Mouse (Mus musculus) stomach, embryonic 16.5 days (tissue): ENCODE measurements around the gene Gps2. TPM values are rescaled to one million over a fixed set of nuclear protein-coding genes. Genes with fewer than 3 reads are reported as not detected.

Experiments used
- ATAC-seq: fragments of 200-750 bp; cut with Nextera tagmentation; 2 replicates; pipeline ENCODE4 v1.8.0; 2017; ENCODE audit warnings: moderate number of reproducible peaks, moderate TSS enrichment; ENCODE audit not compliant: insufficient read depth, low FRiP score
- H3K27ac ChIP-seq: fragments of 300-500 bp; sonication (generic); 2 replicates; pipeline ENCODE4 v1.5.1; 2014; ENCODE audit warnings: low read length
- H3K27me3 ChIP-seq: fragments of 300-500 bp; sonication (generic); 2 replicates; pipeline ENCODE4 v1.6.1; 2014; ENCODE audit warnings: low read length, control low read depth, mixed read lengths; ENCODE audit not compliant: control insufficient read depth, insufficient read depth
- H3K36me3 ChIP-seq: fragments of 300-500 bp; sonication (generic); 2 replicates; pipeline ENCODE4 v1.6.1; 2014; ENCODE audit warnings: low read length; ENCODE audit not compliant: control insufficient read depth, insufficient read depth
- H3K4me1 ChIP-seq: fragments of 300-500 bp; sonication (generic); 2 replicates; pipeline ENCODE4 v1.6.1; 2014; ENCODE audit warnings: low read length, control low read depth, mixed read lengths; ENCODE audit not compliant: control insufficient read depth, insufficient read depth
- H3K4me2 ChIP-seq: fragments of 300-500 bp; sonication (generic); 2 replicates; pipeline ENCODE4 v1.6.1; 2014; ENCODE audit warnings: low read depth, low read length, mixed read lengths
- H3K4me3 ChIP-seq: fragments of 300-500 bp; sonication (generic); replicated peaks from 2 replicates; pipeline ENCODE4 v1.5.1; 2014; ENCODE audit warnings: mild to moderate bottlenecking, low read length
- H3K9ac ChIP-seq: fragments of 300-500 bp; sonication (generic); 2 replicates; pipeline ENCODE4 v1.6.1; 2014; ENCODE audit warnings: low read length
- H3K9me3 ChIP-seq: fragments of 300-500 bp; sonication (generic); replicated peaks from 2 replicates; pipeline ENCODE4 v1.6.1; 2016; ENCODE audit warnings: low read length, control low read depth; ENCODE audit not compliant: control insufficient read depth
- WGBS: fragments of 180-500 bp; shearing (Covaris S2); extraction: QIAGEN DNeasy Blood & Tissue Kit; methylation state at CpG from one replicate; pipeline ENCODE4 v1.1.7; 2014; 5-methylcytosine and 5-hydroxymethylcytosine counted together
- microRNA-seq: library from miRNA; unstranded; fragments of <30 nt; microRNA quantifications from one replicate; pipeline ENCODE4, GENCODE M21; 2016
- polyA plus RNA-seq: library from polyadenylated mRNA; unstranded; fragments of >200 nt; fragmentation: Nextera tagmentation; extraction: Ambion mirVana; gene quantifications from 2 replicates; pipeline ENCODE4 v1.2.1, GENCODE M21; 2015

Gps2 gene
- polyA plus RNA-seq, 1 experiment from 2014 or later, result 63.4 TPM

GRCm38 (mm10) chr11:69956218-69956617 is 42.5 kb downstream of the Gps2 start:
- H3K27me3 ChIP-seq, result no peaks in the 10 kb centered on the region
- H3K4me3 ChIP-seq, result no peak overlapping the region
- H3K36me3 ChIP-seq, result no peaks in the 10 kb centered on the region
- ATAC-seq, result no peak
- H3K4me2 ChIP-seq, result no peak overlapping the region
- WGBS, result 72% methylated on average over 1 of the region's 1 CpGs
- H3K9ac ChIP-seq, result no peak overlapping the region
- H3K9me3 ChIP-seq, result no peaks in the 10 kb centered on the region
- no peak overlapping the region for H3K27ac ChIP-seq
- no peaks in the 10 kb centered on the region for H3K4me1 ChIP-seq

- H3K27ac ChIP-seq, result no peak overlapping the region
- no peaks in the 10 kb centered on the region for H3K4me1 ChIP-seq
- H3K4me3 ChIP-seq, result no peak overlapping the region
- no peaks in the 10 kb centered on the region for H3K36me3 ChIP-seq
- no peak overlapping the region for H3K9ac ChIP-seq
- H3K9me3 ChIP-seq, result no peaks in the 10 kb centered on the region
- H3K4me2 ChIP-seq, result no peak overlapping the region
- H3K27me3 ChIP-seq, result peaks cover 27% of the 10 kb centered on the region
- no peak for ATAC-seq
- WGBS, result 34% methylated on average over 5 of the region's 5 CpGs
These were observed 46.9 kb downstream of the Gps2 start for GRCm38 (mm10) chr11:69960616-69961015.

GRCm38 (mm10) chr11:69961841-69962240 is 48.2 kb downstream of the Gps2 start:
- no peak for ATAC-seq
- Histone ChIP-seq H3K27me3 (peaks cover 33% of the 10 kb centered on the region), H3K9ac (no peak overlapping the region), H3K4me2 (no peak overlapping the region), H3K36me3 (no peaks in the 10 kb centered on the region), H3K27ac (peak overlapping the region; percentile 57), H3K9me3 (no peaks in the 10 kb centered on the region), H3K4me3 (no peak overlapping the region), H3K4me1 (no peaks in the 10 kb centered on the region)
- WGBS, result 27% methylated on average over 5 of the region's 5 CpGs

GRCm38 (mm10) chr11:69964650-69965270 is 51.1 kb downstream of the Gps2 start, which contains the start of gene Cldn7:
Gene Cldn7, plus strand, starts transcription at chr11:69964779.
- no peak for ATAC-seq
- peak within 1 kb of the TSS; percentile 92 for H3K27ac ChIP-seq
- H3K27me3 ChIP-seq, result peaks cover 39% of the 10 kb centered on the region
- peak within 1 kb of the TSS; percentile 57 for H3K4me3 ChIP-seq
- no peaks in the 10 kb centered on the region for H3K36me3 ChIP-seq
- peak within 1 kb of the TSS; percentile 57 for H3K4me2 ChIP-seq
- H3K4me1 ChIP-seq, result no peaks in the 10 kb centered on the region
- no peaks in the 10 kb centered on the region for H3K9me3 ChIP-seq
- peak within 1 kb of the TSS; percentile 79 for H3K9ac ChIP-seq
- 8% methylated on average over 24 of the region's 24 CpGs for WGBS

- Histone ChIP-seq H3K4me2 (peak overlapping the region; percentile 57), H3K4me1 (no peaks in the 10 kb centered on the region), H3K4me3 (peak overlapping the region; percentile 57), H3K9me3 (no peaks in the 10 kb centered on the region), H3K27me3 (peaks cover 39% of the 10 kb centered on the region), H3K36me3 (no peaks in the 10 kb centered on the region), H3K9ac (peak overlapping the region; percentile 79), H3K27ac (peak overlapping the region; percentile 92)
- peak; percentile 83 for ATAC-seq
- WGBS, result 2% methylated on average over 49 of the region's 49 CpGs
These were observed 51.8 kb downstream of the Gps2 start for GRCm38 (mm10) chr11:69965271-69966005.

Small RNAs within 50 kb of the gene (microRNA-seq; reads per million reads assigned to microRNA genes)
- not detected for gene Mir6924

Other genes with a start within 250 kb of the Gps2 start
- 18.9 and 19.6 TPM in 2 replicates for gene Cd68, start 247.7 kb upstream of the Gps2 start, polyA plus RNA-seq
- 454 and 462 TPM in 2 replicates for gene Eif4a1, start 241.5 kb upstream of the Gps2 start, polyA plus RNA-seq
- gene Senp3, start 231.8 kb upstream of the Gps2 start, polyA plus RNA-seq, result 66.3 and 68.5 TPM in 2 replicates
- gene Tnfsf13, start 228.1 kb upstream of the Gps2 start, polyA plus RNA-seq, result 0.59 and 1.0 TPM in 2 replicates
- 8.8 and 9.6 TPM in 2 replicates for gene Tnfsf12, start 218.0 kb upstream of the Gps2 start, polyA plus RNA-seq
- gene Tnfsfm13, start 217.8 kb upstream of the Gps2 start, polyA plus RNA-seq, result 2.9 and 4.2 TPM in 2 replicates
- 17.7 and 20.6 TPM in 2 replicates for gene Polr2a, start 155.3 kb upstream of the Gps2 start, polyA plus RNA-seq
- 0.17 TPM in 1 of 2 replicates, not detected in the other for gene Slc35g3, start 151.9 kb upstream of the Gps2 start, polyA plus RNA-seq
- 3.4 TPM in 2 replicates for gene Zbtb4, start 148.0 kb upstream of the Gps2 start, polyA plus RNA-seq
- 5.3 and 10.3 TPM in 2 replicates for gene Chrnb1, start 117.9 kb upstream of the Gps2 start, polyA plus RNA-seq
- 1.8 and 2.5 TPM in 2 replicates for gene Fgf11, start 112.0 kb upstream of the Gps2 start, polyA plus RNA-seq
- 14.2 and 15.0 TPM in 2 replicates for gene Tmem102, start 108.3 kb upstream of the Gps2 start, polyA plus RNA-seq
- gene Gm39566, start 98.6 kb upstream of the Gps2 start, polyA plus RNA-seq, result 0.03 TPM in 1 of 2 replicates, not detected in the other
- not detected in 2 replicates for gene Spem2, start 95.4 kb upstream of the Gps2 start, polyA plus RNA-seq
- not detected in 2 replicates for gene Spem1, start 91.7 kb upstream of the Gps2 start, polyA plus RNA-seq
- gene Nlgn2, start 76.1 kb upstream of the Gps2 start, polyA plus RNA-seq, result 5.3 and 6.4 TPM in 2 replicates
- gene Tmem256, start 75.4 kb upstream of the Gps2 start, polyA plus RNA-seq, result 377 and 401 TPM in 2 replicates
- 85.1 and 98.5 TPM in 2 replicates for gene Plscr3, start 67.5 kb upstream of the Gps2 start, polyA plus RNA-seq
- 15.3 and 19.1 TPM in 2 replicates for gene Tnk1, start 55.2 kb upstream of the Gps2 start, polyA plus RNA-seq
- gene Tmem95, start 35.9 kb upstream of the Gps2 start, polyA plus RNA-seq, result not detected in 2 replicates
- gene Kctd11, start 32.5 kb upstream of the Gps2 start, polyA plus RNA-seq, result 15.1 and 24.7 TPM in 2 replicates
- gene Acap1, start 18.3 kb upstream of the Gps2 start, polyA plus RNA-seq, result 4.0 and 5.1 TPM in 2 replicates
- 4.9 TPM in 2 replicates for gene 2810408A11Rik, start 12.9 kb upstream of the Gps2 start, polyA plus RNA-seq
- 7.5 TPM in 2 replicates for gene Neurl4, start 12.8 kb upstream of the Gps2 start, polyA plus RNA-seq
- 1,516 and 1,535 TPM in 2 replicates for gene Eif5a, start 8.1 kb downstream of the Gps2 start, polyA plus RNA-seq
- gene Ybx2, start 21.9 kb downstream of the Gps2 start, polyA plus RNA-seq, result 2.9 and 3.8 TPM in 2 replicates
- 38.3 and 39.1 TPM in 2 replicates for gene Slc2a4, start 34.3 kb downstream of the Gps2 start, polyA plus RNA-seq
- 397 and 438 TPM in 2 replicates for gene Cldn7, start 50.9 kb downstream of the Gps2 start, polyA plus RNA-seq
- 17.5 and 17.7 TPM in 2 replicates for gene Ctdnep1, start 67.3 kb downstream of the Gps2 start, polyA plus RNA-seq
- 102 and 103 TPM in 2 replicates for gene Elp5, start 68.6 kb downstream of the Gps2 start, polyA plus RNA-seq
- gene Gabarap, start 77.3 kb downstream of the Gps2 start, polyA plus RNA-seq, result 485 and 494 TPM in 2 replicates
- gene Phf23, start 81.9 kb downstream of the Gps2 start, polyA plus RNA-seq, result 44.3 and 47.9 TPM in 2 replicates
- 17.7 and 22.3 TPM in 2 replicates for gene Dvl2, start 86.7 kb downstream of the Gps2 start, polyA plus RNA-seq
- gene Acadvl, start 101.5 kb downstream of the Gps2 start, polyA plus RNA-seq, result 115 and 119 TPM in 2 replicates
- 8.4 and 9.0 TPM in 2 replicates for gene Dlg4, start 103.1 kb downstream of the Gps2 start, polyA plus RNA-seq
- gene Asgr1, start 140.2 kb downstream of the Gps2 start, polyA plus RNA-seq, result 0.31 TPM in 1 of 2 replicates, not detected in the other
- 0.71 and 0.72 TPM in 2 replicates for gene Asgr2, start 178.8 kb downstream of the Gps2 start, polyA plus RNA-seq
- 1.4 and 1.6 TPM in 2 replicates for gene Mgl2, start 216.4 kb downstream of the Gps2 start, polyA plus RNA-seq
- gene Clec10a, start 242.3 kb downstream of the Gps2 start, polyA plus RNA-seq, result 1.1 and 1.3 TPM in 2 replicates